Mouse (Mus musculus): ENCODE measurements around the gene Lrrc75b. TPM values are rescaled to one million over a fixed set of nuclear protein-coding genes. Genes with fewer than 3 reads are reported as not detected.

Lrrc75b gene
- total and polyA plus RNA-seq, 3 experiments = not detected

GRCm38 (mm10) chr10:75503692-75504091 is 56.4 kb downstream of the Lrrc75b start:
- Histone ChIP-seq H3K9me3 (replicated peaks; ENCODE audit: insufficient read depth, low read length) (no peaks in the 10 kb centered on the region), H3K4me1 (ENCODE audit: control insufficient read depth in 1 of 2, insufficient read depth in 2 of 2, low read length in 2 of 2) (peaks cover 0 to 14% of the 10 kb centered on the region in 2 experiments; a peak in 2 of 4 replicates), H3K9ac (ENCODE audit: control insufficient read depth, low read depth, low read length, poor library complexity, severe bottlenecking) (no peak overlapping the region), H3K27ac (ENCODE audit: control insufficient read depth, low read depth, low read length) (no peak overlapping the region), H3K79me2 (ENCODE audit: control insufficient read depth, insufficient read depth, low read length, poor library complexity) (no peaks in the 10 kb centered on the region), H3K4me3 (ENCODE audit: control insufficient read depth in 1 of 2, insufficient read depth in 1 of 2, low read depth in 2 of 2, low read length in 2 of 2) (no peak overlapping the region), H3K36me3 (ENCODE audit: control insufficient read depth in 1 of 2, insufficient read depth in 2 of 2, low read length in 2 of 2) (peaks cover 0 to 6% of the 10 kb centered on the region in 2 experiments; a peak in 2 of 4 replicates), H3K27me3 (ENCODE audit: control insufficient read depth in 1 of 2, insufficient read depth in 2 of 2, low read length in 2 of 2) (no peaks in the 10 kb centered on the region)
- TF ChIP-seq ZC3H11A (IDR thresholded peaks at IDR 0.05; ENCODE audit: low read depth, low read length) (no peak), POLR2AphosphoS5 (IDR thresholded peaks at IDR 0.05; ENCODE audit: borderline replicate concordance, low read depth, low read length) (no peak), ELF1 (IDR thresholded peaks at IDR 0.05; ENCODE audit: low read depth, low read length) (no peak), BHLHE40 (IDR thresholded peaks at IDR 0.05; ENCODE audit: borderline replicate concordance, low read depth, low read length) (no peak), MAX (IDR thresholded peaks at IDR 0.05; ENCODE audit: low read length) (no peak), UBTF (IDR thresholded peaks at IDR 0.05; ENCODE audit: borderline replicate concordance, insufficient read depth, low read depth, low read length) (no peak), GATA1 (IDR thresholded peaks at IDR 0.05; ENCODE audit: low read depth, low read length) (no peak), ZKSCAN1 (IDR thresholded peaks at IDR 0.05; ENCODE audit: low read depth, low read length) (no peak), NRF1 (IDR thresholded peaks at IDR 0.05; ENCODE audit: insufficient read depth, low read depth, low read length, poor library complexity, severe bottlenecking) (no peak), CHD1 (IDR thresholded peaks at IDR 0.05; ENCODE audit: low read depth, low read length) (no peak), MEF2A (IDR thresholded peaks at IDR 0.05; ENCODE audit: extremely low read depth, insufficient replicate concordance, low read depth, low read length, poor library complexity, severe bottlenecking) (no peak), ZMIZ1 (IDR thresholded peaks at IDR 0.05; ENCODE audit: low read depth, low read length) (no peak), USF2 (IDR thresholded peaks at IDR 0.05; ENCODE audit: borderline replicate concordance in 1 of 2, insufficient read depth in 1 of 2, low read depth in 1 of 2, low read length in 2 of 2) (no peak)
- DNase-seq (ENCODE audit: low read depth, low spot score) = no peak

DNA sequence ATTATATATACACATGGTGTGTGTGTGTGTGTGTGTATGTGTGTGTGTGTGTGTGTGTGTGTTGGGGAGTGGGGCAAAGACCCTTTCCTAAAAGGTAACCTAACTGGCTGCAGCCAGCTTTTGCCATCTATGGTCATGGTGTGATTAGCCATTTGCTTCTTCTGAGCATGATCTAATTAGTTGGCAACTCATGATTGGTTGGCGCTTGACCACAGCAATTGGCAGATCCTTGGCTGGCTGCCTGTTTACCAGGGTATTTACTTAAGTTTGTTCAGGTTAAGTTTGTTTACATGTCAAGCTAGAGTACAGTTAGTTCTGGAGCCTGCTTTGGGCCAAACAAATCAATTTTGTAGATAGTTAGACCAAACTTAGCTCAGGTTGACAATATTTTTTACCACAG is 58.5 kb downstream of the Lrrc75b start:
- Histone ChIP-seq H3K36me3 (ENCODE audit: control insufficient read depth in 1 of 2, insufficient read depth in 2 of 2, low read length in 2 of 2) (peaks cover 0 to 6% of the 10 kb centered on the region in 2 experiments; a peak in 2 of 4 replicates), H3K27me3 (ENCODE audit: control insufficient read depth in 1 of 2, insufficient read depth in 2 of 2, low read length in 2 of 2) (no peaks in the 10 kb centered on the region), H3K9ac (ENCODE audit: control insufficient read depth, low read depth, low read length, poor library complexity, severe bottlenecking) (no peak overlapping the region), H3K4me3 (ENCODE audit: control insufficient read depth in 1 of 2, insufficient read depth in 1 of 2, low read depth in 2 of 2, low read length in 2 of 2) (no peak overlapping the region), H3K27ac (ENCODE audit: control insufficient read depth, low read depth, low read length) (no peak overlapping the region), H3K79me2 (ENCODE audit: control insufficient read depth, insufficient read depth, low read length, poor library complexity) (no peaks in the 10 kb centered on the region), H3K4me1 (ENCODE audit: control insufficient read depth in 1 of 2, insufficient read depth in 2 of 2, low read length in 2 of 2) (peaks cover 0 to 14% of the 10 kb centered on the region in 2 experiments; a peak in 2 of 4 replicates), H3K9me3 (replicated peaks; ENCODE audit: insufficient read depth, low read length) (no peaks in the 10 kb centered on the region)
- no peak for DNase-seq (ENCODE audit: low read depth, low spot score)
- TF ChIP-seq RAD21 (IDR thresholded peaks at IDR 0.05; ENCODE audit: low read depth, low read length) (no peak), GATA1 (IDR thresholded peaks at IDR 0.05; ENCODE audit: low read depth, low read length) (no peak), POLR2A (IDR thresholded peaks at IDR 0.05; ENCODE audit: control insufficient read depth in 1 of 2, insufficient read depth in 1 of 2, low read depth in 1 of 2, low read length in 2 of 2, poor library complexity in 1 of 2) (no peak), GABPA (IDR thresholded peaks at IDR 0.05; ENCODE audit: low read depth, low read length) (no peak), SIN3A (IDR thresholded peaks at IDR 0.05; ENCODE audit: low read length) (no peak), JUND (IDR thresholded peaks at IDR 0.05; ENCODE audit: low read depth, low read length) (no peak), ZC3H11A (IDR thresholded peaks at IDR 0.05; ENCODE audit: low read depth, low read length) (no peak), TBP (IDR thresholded peaks at IDR 0.05; ENCODE audit: low read depth, low read length) (no peak), NELFE (IDR thresholded peaks at IDR 0.05; ENCODE audit: low read depth, low read length) (no peak)
